Mouse (Mus musculus): ENCODE data around the gene Map4k3. TPM values are rescaled to one million over a fixed set of nuclear protein-coding genes. Genes with fewer than 3 reads are reported as not detected.

Gene Map4k3
- polyA plus RNA-seq, 1 experiment, result not detected

GRCm38 (mm10) chr17:80706608-80707007 is 21.7 kb downstream of the Map4k3 start:
- no peak for TF ChIP-seq GATA1 (IDR thresholded peaks at IDR 0.05; ENCODE audit: low read length)

GRCm38 (mm10) chr17:80701687-80702086 is 26.6 kb downstream of the Map4k3 start:
- TF ChIP-seq GATA1 (IDR thresholded peaks at IDR 0.05; ENCODE audit: low read length), result no peak

GRCm38 (mm10) chr17:80698930-80699329 is 29.4 kb downstream of the Map4k3 start:
- TF ChIP-seq GATA1 (IDR thresholded peaks at IDR 0.05; ENCODE audit: low read length), result no peak

- no peak for TF ChIP-seq GATA1 (IDR thresholded peaks at IDR 0.05; ENCODE audit: low read length)
Observed at GRCm38 (mm10) chr17:80698191-80698901, 29.9 kb downstream of the Map4k3 start.

DNA sequence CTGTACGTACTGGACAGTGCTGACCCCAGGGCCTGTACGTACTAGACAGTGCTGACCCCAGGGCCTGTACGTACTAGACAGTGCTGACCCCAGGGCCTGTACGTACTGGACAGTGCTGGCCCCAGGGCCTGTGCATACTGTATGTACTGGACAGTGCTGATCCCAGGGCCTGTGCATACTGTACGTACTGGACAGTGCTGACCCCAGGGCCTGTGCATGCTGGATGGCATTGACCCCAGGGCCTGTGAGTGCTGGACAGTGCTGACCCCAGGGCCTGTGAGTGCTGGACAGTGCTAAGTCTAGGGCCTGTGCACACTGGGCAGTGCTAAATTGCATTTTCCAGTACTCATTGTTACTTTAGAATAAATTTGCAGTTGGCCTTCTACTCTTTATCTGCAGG is 31.3 kb downstream of the Map4k3 start:
- no peak for TF ChIP-seq GATA1 (IDR thresholded peaks at IDR 0.05; ENCODE audit: low read length)

DNA sequence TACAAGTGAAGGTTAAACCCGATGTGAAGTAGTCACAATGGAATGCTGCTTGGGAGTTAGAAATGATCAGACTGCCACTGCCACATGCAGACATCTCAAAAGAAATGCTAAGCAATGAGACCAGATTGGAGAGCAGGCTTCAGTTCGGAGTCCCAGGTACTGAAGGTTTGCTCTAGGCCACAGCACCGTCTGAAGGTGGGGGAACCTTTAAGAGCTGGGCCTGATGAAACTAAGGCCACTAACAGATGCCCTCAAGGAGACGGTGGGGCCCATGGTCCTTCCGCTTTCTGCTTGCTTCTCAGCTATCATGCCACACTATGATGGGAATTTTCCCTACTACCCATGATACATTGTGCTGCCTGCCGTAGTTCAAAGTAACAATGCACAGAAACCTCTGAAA is 32.1 kb downstream of the Map4k3 start:
- no peak for TF ChIP-seq GATA1 (IDR thresholded peaks at IDR 0.05; ENCODE audit: low read length)

DNA sequence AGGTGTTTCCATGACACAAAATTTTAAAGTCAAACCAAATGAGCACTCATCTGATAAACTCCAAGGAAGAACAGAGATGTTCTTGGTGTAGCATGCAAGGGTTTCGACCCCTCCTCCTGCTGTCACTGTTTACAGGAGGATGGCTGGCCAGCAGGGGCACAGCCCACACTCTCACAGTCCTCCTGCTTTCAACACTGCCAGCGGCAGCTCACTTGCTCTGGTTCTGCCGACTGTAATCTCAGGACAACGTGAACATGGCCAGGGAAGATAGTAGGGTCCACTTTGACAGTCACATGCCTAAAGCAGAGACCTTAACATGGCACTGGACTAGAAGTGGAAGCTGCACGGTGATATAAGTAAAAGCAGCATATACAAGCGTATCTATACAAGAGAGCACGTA is 34.6 kb downstream of the Map4k3 start:
- TF ChIP-seq GATA1 (IDR thresholded peaks at IDR 0.05; ENCODE audit: low read length), result no peak

DNA sequence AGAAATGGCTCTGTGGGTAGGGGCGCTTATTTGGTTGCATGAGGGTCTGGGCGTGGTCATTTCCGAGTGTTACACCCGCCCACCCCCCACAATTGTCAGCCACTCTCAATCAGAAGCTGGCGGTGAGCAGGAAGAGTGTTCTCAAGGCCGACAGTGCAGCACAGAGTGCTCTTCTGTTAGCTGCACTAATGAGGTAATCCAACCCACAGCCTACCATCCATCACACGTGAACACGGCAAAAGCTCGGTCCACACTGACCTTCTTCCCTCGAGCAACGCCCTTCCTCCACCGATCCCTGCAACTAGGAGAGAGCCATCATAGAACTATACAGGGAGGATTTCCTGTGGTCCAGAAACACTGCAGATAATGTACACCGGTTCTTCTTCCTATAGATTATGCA is 36.1 kb downstream of the Map4k3 start:
- TF ChIP-seq GATA1 (IDR thresholded peaks at IDR 0.05; ENCODE audit: low read length), result no peak

- no peak for TF ChIP-seq GATA1 (IDR thresholded peaks at IDR 0.05; ENCODE audit: low read length)
Observed at GRCm38 (mm10) chr17:80688701-80689100, 39.6 kb downstream of the Map4k3 start.

DNA sequence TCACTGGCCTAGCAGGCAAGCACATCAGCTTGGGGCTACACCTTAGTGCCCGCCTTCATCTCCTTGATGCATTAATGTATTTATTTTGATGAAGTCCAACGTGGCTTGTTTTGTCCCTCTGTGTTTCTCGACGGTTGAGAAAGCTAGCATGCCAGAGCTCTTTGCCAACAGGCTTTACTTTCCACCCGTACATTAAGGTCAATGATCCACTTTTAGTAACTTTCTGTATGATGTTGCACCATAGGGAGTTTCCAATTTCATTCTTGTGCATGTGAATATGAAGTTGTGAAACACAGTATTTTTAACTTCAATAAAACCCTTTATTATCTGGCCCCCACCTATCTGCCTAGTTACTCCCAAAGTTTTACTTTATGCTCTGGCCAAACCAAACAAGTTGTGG is 42.2 kb downstream of the Map4k3 start:
- no peak for TF ChIP-seq GATA1 (IDR thresholded peaks at IDR 0.05; ENCODE audit: low read length)

- no peak for TF ChIP-seq GATA1 (IDR thresholded peaks at IDR 0.05; ENCODE audit: low read length)
Observed at GRCm38 (mm10) chr17:80683821-80684576, 44.3 kb downstream of the Map4k3 start.

- TF ChIP-seq GATA1 (IDR thresholded peaks at IDR 0.05; ENCODE audit: low read length), result no peak
Observed at GRCm38 (mm10) chr17:80683041-80683440, 45.2 kb downstream of the Map4k3 start.

GRCm38 (mm10) chr17:80678190-80678589 is 50.1 kb downstream of the Map4k3 start:
- no peak for TF ChIP-seq GATA1 (IDR thresholded peaks at IDR 0.05; ENCODE audit: low read length)

GRCm38 (mm10) chr17:80676859-80677535 is 51.3 kb downstream of the Map4k3 start:
- no peak for TF ChIP-seq GATA1 (IDR thresholded peaks at IDR 0.05; ENCODE audit: low read length)

DNA sequence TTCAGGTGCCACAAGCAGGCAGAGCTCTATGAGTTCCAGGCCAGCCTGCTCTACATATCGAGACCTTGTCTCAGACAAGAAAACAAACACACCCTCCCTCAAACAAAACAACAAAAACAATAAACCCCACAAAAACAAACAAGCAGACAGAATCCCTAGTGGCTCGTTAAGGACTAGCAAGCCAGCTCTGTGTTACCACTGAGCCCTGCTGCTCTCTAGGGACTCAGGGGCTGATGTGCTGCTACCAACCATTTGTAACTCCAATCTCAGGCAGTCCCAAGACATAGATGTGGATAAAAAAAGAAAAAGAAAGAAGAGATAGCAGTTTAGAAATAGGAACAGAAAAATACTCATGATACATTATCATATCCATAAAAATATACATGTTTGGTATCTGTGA is 52.1 kb downstream of the Map4k3 start:
- no peak for TF ChIP-seq GATA1 (IDR thresholded peaks at IDR 0.05; ENCODE audit: low read length)

DNA sequence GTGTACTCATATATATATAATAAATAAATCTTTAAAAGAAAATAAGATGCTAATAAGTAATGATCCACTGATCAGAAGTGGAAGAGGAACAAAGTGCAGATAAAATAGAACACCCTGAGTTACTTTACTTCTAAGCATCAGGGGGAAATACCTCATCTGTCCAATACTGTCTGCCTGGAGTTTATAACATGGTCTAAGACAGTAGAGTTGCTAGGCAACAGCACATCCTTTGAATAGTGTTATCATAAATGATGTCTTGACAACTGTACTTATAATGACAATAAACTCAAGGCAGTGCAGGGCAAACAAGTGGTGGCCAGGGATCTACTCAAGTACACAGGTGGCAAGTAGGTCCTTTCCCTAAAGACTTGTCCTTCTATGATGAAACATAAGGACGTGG is 57.9 kb downstream of the Map4k3 start:
- no peak for TF ChIP-seq GATA1 (IDR thresholded peaks at IDR 0.05; ENCODE audit: low read length)
